Mouse (Mus musculus): ENCODE measurements around the gene Plcxd2. TPM values are rescaled to one million over a fixed set of nuclear protein-coding genes. Genes with fewer than 3 reads are reported as not detected.

The Plcxd2 gene
- total RNA-seq, 2 experiments from 2014 or later: 0.75 TPM; not detected in 1

- ATAC-seq (replicated peaks; ENCODE audit: low FRiP score, low TSS enrichment, poor library complexity, severe bottlenecking): no peak
These were observed 11.8 kb downstream of the Plcxd2 start for GRCm38 (mm10) chr16:45998231-45998630.

DNA sequence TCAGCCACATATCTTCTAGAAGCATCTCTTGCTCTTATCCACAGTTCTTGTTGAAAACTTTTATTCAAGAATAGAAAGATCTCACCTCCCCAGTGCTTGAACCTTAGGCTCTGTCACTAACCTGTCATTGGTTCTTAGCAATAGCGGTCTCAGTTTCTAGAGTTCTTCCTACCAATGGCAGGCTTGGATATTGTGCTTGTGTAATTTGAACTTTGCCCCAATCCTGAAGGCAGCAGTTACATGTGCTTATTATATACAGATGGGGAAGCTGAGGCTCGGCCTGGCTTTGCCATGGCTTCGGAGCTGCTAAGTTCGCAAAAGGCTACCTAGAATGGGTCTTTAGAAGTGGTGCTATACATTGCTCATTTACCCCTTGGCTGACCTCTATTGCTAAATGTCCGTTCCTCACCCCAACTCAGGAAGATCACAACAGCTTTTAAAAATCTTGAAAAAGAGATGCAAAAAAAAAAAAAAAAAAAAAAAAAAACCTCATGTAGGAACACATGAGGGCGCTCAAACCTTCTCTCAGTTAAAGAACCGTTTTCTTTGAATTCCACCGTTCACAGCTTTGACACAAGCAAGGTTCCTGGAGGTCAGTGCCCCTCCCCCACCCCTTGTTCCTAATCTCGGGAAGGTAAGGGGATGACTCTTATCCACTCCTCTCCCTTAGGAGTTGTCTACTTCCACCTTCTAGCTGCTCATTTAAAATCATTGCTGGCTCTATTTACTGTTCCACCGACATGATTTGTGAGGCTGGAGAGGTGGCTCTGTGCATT, 18.9 kb downstream of the Plcxd2 start:
- ATAC-seq (replicated peaks; ENCODE audit: low FRiP score, low TSS enrichment, poor library complexity, severe bottlenecking): no peak

- ATAC-seq (replicated peaks; ENCODE audit: low FRiP score, low TSS enrichment, poor library complexity, severe bottlenecking): no peak
These were observed 23.8 kb downstream of the Plcxd2 start for GRCm38 (mm10) chr16:45986236-45986635.

DNA sequence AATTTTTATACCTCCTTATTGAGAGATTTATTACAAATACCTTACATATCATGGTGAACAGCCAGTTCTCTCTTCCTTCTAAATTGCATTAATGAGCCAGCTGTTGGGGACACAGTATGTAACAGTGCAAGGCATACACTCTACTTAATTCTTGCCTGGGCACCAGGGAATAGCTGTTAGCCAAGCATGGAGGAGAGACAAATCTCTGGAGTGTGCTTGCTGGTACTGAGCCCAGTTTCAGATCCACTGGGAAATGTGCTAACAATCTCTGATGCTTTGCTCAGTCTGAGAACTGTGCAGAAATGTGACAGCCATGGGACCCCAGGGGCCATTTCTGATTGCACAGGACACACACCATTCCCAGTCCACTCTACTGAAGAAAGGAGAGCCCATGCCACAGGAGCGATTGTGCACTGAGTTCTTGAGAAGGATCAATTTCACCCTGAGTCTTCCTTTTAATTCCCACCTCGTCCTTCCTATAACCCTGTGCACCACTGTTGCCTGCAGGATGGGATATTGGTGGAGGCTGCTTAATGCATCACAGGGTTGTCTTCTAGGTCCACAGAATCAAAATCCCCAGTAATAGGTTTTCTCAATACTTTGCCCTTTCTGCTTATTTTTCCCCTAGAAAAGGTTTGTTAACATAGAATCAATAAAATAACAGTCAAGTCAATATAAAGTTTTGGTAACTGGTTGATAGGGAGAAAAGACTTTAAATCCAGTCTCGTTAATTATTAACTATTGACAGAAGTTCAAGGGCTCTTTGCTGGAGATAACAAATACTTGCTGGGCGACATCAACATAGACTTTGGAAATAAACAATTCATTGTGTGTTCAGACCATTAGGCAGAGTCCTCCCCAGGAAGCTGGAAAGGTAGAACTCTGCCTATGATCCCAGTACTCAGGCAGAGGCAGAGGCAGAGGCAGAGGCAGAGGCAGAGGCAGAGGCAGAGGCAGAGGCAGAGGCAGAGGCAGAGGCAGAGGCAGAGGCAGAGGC, 25.1 kb downstream of the Plcxd2 start:
- ATAC-seq (replicated peaks; ENCODE audit: low FRiP score, low TSS enrichment, poor library complexity, severe bottlenecking): no peak

- ATAC-seq (replicated peaks; ENCODE audit: low FRiP score, low TSS enrichment, poor library complexity, severe bottlenecking): no peak
These were observed 33.8 kb downstream of the Plcxd2 start for GRCm38 (mm10) chr16:45976251-45976650.

DNA sequence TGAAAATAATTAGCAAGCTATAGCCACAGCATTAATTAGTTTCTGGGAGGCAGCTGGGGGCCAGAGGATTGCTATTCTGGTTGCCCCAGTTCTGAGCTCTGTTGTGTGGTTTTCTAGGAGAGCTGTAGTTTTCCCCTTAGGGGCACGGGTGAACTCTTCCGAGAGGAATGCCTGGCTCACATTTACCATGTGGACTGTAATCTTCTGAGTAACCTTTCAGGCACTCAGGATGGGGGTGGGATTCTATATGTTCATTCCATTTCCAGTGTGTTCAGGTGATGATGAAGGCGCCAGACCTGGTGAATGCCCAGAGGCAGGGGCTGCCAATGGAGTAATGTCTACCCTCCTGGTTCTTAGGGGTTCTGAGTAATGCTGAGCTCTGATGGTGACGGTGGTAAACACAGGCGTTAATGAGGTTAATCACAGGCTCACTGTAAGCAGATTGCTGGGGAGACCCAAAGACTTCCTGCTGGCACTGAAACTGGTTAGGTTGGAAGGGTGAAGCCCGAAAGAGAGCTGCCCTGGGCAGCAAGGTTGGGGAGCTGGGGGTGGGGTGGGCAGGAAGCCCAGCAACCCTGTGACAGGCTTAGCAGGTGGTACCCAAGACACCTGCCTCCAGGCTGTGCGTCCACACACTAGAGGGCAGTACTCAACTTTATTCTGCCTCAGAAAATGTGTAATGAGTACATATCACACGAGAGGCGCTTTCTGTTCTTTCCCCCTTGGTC, 35.9 kb downstream of the Plcxd2 start:
- no peak for ATAC-seq (replicated peaks; ENCODE audit: low FRiP score, low TSS enrichment, poor library complexity, severe bottlenecking)

- no peak for ATAC-seq (replicated peaks; ENCODE audit: low FRiP score, low TSS enrichment, poor library complexity, severe bottlenecking)
These were observed 39.8 kb downstream of the Plcxd2 start for GRCm38 (mm10) chr16:45970187-45970586.

DNA sequence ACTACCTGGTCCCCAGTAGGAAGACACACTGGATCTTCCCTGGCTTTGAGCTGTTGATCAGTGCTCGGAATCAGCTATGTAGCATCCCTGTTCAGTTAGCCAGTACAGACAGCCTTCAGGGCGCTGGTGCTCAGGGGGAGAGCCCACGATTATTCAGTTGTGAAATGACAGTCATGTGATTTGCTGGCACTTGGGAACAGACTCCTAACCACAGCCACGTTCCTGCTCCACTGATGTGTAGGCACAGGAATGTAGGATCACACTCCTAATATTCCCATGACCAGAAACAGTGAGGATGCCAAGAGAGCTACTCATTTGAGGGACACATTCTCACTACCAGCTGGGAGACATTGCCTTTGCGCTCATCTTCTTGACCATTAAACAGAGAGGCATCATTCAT, 41.3 kb downstream of the Plcxd2 start:
- no peak for ATAC-seq (replicated peaks; ENCODE audit: low FRiP score, low TSS enrichment, poor library complexity, severe bottlenecking)

GRCm38 (mm10) chr16:45967471-45967870, 42.5 kb downstream of the Plcxd2 start:
- peak; percentile 90 for ATAC-seq (replicated peaks; ENCODE audit: low FRiP score, low TSS enrichment, poor library complexity, severe bottlenecking)

DNA sequence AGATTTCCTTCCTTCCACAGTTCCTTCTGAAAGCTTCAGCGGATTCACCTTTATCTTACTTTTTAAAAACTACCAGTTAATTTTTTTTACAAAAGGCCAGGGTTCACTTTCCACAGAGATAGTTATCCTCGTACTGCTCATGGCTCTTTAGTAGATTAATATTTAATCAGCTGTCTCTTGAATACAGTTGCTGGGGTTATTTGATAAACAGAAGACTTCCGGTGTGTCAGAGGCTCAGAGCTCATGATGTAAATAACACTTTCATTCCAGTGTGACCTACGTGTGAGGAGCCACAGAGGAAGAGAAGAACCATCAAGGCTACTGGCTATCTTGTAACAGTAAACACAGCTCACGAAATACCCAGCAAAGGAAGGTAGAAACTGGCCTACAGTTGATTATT, 43.4 kb downstream of the Plcxd2 start:
- no peak for ATAC-seq (replicated peaks; ENCODE audit: low FRiP score, low TSS enrichment, poor library complexity, severe bottlenecking)

DNA sequence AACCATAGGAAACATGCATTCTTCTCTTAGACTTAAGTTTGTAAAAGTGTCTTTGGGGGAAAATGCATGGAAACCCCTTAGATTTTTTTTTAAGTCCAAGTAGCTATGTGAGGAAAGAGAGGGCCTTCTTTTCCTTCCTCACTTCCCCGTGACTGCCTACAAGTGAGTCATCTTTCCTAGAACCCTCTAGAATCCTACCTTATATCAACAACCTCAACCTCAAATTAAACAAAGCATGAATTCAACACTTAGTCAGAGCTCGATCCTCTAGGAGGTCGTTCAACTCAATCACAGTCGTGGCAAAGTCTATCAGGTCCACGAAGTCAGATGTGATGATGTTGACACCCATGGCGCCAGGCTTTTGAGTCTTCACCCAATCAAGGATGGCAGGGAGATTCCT, 45.2 kb downstream of the Plcxd2 start:
- ATAC-seq (replicated peaks; ENCODE audit: low FRiP score, low TSS enrichment, poor library complexity, severe bottlenecking): no peak

DNA sequence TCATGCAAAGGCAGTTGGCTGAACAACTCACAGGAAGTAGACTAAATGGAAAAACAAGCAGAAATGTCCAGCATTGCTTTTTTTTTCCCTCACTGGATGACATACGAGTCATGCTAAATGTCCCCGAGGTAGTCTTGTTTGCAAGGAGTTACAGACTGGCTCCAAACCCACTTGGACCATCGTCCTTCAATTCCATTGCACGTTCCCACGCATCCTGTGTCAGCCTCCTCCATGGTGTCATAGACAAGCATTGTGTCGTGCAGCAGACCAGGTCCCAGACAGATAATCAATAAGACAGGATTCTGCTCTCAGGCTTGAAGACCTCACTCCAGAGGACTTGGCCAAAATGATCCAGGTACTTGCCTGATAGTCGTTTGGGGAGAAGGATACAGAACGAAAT, 46.2 kb downstream of the Plcxd2 start:
- no peak for ATAC-seq (replicated peaks; ENCODE audit: low FRiP score, low TSS enrichment, poor library complexity, severe bottlenecking)

GRCm38 (mm10) chr16:45963088-45963487, 46.9 kb downstream of the Plcxd2 start:
- no peak for ATAC-seq (replicated peaks; ENCODE audit: low FRiP score, low TSS enrichment, poor library complexity, severe bottlenecking)

DNA sequence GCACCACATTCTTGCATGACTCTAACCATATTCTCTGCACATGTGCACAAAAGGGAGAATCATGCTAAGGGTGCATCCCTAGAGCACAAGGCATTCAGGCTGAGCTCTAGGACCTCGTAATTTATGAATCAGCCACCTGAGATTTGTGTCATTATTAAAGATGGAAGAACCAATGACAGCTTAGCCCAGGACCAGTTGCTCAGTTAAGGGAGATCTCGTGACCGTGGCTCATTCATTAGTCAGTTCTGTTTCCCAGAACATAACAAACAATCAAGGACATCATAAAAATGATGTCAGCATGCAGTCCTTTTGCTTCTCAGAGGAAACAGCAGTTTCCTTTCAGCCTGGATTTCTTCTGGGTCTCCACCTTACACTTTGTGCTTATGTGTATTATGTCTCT, 49.0 kb downstream of the Plcxd2 start:
- no peak for ATAC-seq (replicated peaks; ENCODE audit: low FRiP score, low TSS enrichment, poor library complexity, severe bottlenecking)

GRCm38 (mm10) chr16:45956390-45956950, 53.5 kb downstream of the Plcxd2 start:
- ATAC-seq (replicated peaks; ENCODE audit: low FRiP score, low TSS enrichment, poor library complexity, severe bottlenecking): no peak

DNA sequence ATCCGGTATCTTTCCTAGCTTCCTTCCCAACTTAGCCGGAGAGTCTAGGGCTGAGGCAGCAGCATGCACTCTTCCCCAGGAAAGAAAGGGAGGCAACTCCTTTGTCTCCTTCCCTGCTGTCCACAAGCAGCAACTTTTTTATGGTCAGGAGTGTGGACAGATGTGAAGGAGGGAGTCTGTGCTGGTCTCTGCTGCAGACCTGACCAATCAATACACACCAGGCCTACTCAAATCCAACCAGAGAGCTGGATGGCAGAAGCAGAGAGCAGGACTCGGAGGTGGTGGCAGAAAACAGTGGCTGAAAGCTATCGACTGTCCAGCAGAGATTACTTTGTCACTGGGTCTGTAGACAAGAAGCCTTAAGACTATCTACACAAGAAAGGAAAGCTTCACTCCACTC, 56.6 kb downstream of the Plcxd2 start, which contains the start of gene Phldb2:
Phldb2 (minus strand) TSS at position 205 of the 400 bp plus-strand sequence.
- no peak for ATAC-seq (replicated peaks; ENCODE audit: low FRiP score, low TSS enrichment, poor library complexity, severe bottlenecking)

DNA sequence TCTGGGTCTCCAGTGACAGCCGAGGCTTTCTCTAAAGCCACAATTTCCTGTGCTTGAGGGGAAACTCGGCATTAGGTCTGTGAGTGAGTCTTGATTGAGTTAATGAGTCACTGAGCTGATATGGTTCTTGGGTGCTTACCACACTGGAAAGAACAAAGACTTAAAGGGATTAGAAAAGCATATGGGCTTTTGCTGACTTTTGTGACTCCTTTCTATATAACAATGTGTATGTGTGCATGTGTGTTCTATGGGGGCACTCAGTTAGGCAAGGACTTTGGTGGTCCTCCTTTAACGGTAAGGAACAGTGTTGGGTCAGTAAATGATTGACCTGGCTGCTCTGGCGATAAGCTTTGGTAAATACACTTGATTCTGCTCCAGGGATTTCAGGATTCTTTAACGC, 57.5 kb downstream of the Plcxd2 start:
- ATAC-seq (replicated peaks; ENCODE audit: low FRiP score, low TSS enrichment, poor library complexity, severe bottlenecking): no peak

- no peak for ATAC-seq (replicated peaks; ENCODE audit: low FRiP score, low TSS enrichment, poor library complexity, severe bottlenecking)
These were observed 58.0 kb downstream of the Plcxd2 start for GRCm38 (mm10) chr16:45952035-45952434.

- ATAC-seq (replicated peaks; ENCODE audit: low FRiP score, low TSS enrichment, poor library complexity, severe bottlenecking): no peak
These were observed 63.7 kb downstream of the Plcxd2 start for GRCm38 (mm10) chr16:45946335-45946734.

Measured in megakaryocyte-erythroid progenitor cell, adult 5-6 weeks (primary cell).